In genomic region chr1:165062813-165063492, GRCm38 (mm10) we compare ENCODE assay signal across 14 mouse cellular contexts.
DNase-seq lines count a peak whose midpoint lies in the region; ATAC-seq lines count a peak whose summit lies in the region.
"Had no signal": no experiment of that assay in that cellular context is flagged by ENCODE, and none has a peak within 500 bp of the region (broad histone marks: within the 10 kb centered on the region; RNA-seq: fewer than 3 reads in every experiment).

No protein-coding gene starts in this region.

- H3K27ac ChIP-seq in liver, embryonic 11.5 days (ENCODE audit: low read depth, low read length), result no peak overlapping the region
- H3K27ac ChIP-seq: embryonic facial prominence, embryonic 15.5 days; forebrain, embryonic 13.5 days; heart, embryonic 10.5 days had no signal

- no peaks in the 10 kb centered on the region for H3K36me3 ChIP-seq in liver, embryonic 11.5 days (ENCODE audit: control insufficient read depth, insufficient read depth, low read length)
- H3K36me3 ChIP-seq: embryonic facial prominence, embryonic 15.5 days; heart, embryonic 10.5 days had no signal

- WGBS in liver, embryonic 11.5 days, result 78% methylated on average over 8 of the region's 8 CpGs

- H3K9ac ChIP-seq in liver, embryonic 11.5 days (ENCODE audit: low read depth, low read length), result no peak overlapping the region
- H3K9ac ChIP-seq: embryonic facial prominence, embryonic 15.5 days; forebrain, embryonic 13.5 days; lung, embryonic 14.5 days had no signal

- ATAC-seq in inflammation-experienced regulatory T-cells, adult 6 months, result peak; percentile 74
- no peak for ATAC-seq in liver, embryonic 11.5 days (replicated peaks; ENCODE audit: low FRiP score)
- ATAC-seq: forebrain, embryonic 13.5 days had no signal

- DNase-seq in CD4-positive helper T cell, adult 2 months (ENCODE audit: low read depth, low spot score), result peak; percentile 16
- peak; percentile 48 for DNase-seq in CD4-positive, CD25-positive, alpha-beta regulatory T cell, adult 2 months (ENCODE audit: low read depth, low spot score)
- peak; percentile 33 for DNase-seq in naive thymus-derived CD4-positive, alpha-beta T cell, adult 2 months (ENCODE audit: low read depth)
- DNase-seq in natural killer cell, adult 2 months (ENCODE audit: low spot score in 2 of 2), result no peak
- DNase-seq in adrenal gland, adult 8-10 months, result no peak
- no peak for DNase-seq in liver, embryonic 11.5 days (ENCODE audit: low spot score)
- DNase-seq: adrenal gland, postnatal 36 days; liver; lung, embryonic 14.5 days; thymus, adult 2 months had no signal

- no peaks in the 10 kb centered on the region for H3K4me1 ChIP-seq in liver, embryonic 11.5 days (replicated peaks; ENCODE audit: control insufficient read depth, insufficient read depth, low read length)
- H3K4me1 ChIP-seq: embryonic facial prominence, embryonic 15.5 days; forebrain, embryonic 13.5 days had no signal

- no peaks in the 10 kb centered on the region for H3K9me3 ChIP-seq in liver, embryonic 11.5 days (ENCODE audit: control insufficient read depth, low read length)
- H3K9me3 ChIP-seq: embryonic facial prominence, embryonic 15.5 days; forebrain, embryonic 13.5 days; heart, embryonic 10.5 days had no signal

- no peaks in the 10 kb centered on the region for H3K27me3 ChIP-seq in liver, embryonic 11.5 days (replicated peaks; ENCODE audit: control insufficient read depth, insufficient read depth, low read length)
- H3K27me3 ChIP-seq: embryonic facial prominence, embryonic 15.5 days; forebrain, embryonic 13.5 days had no signal

- no peak overlapping the region for H3K4me2 ChIP-seq in liver, embryonic 11.5 days
- H3K4me2 ChIP-seq: embryonic facial prominence, embryonic 15.5 days; forebrain, embryonic 13.5 days; lung, embryonic 14.5 days had no signal

- no peak overlapping the region for H3K4me3 ChIP-seq in liver, embryonic 11.5 days (ENCODE audit: low read depth, low read length)
- H3K4me3 ChIP-seq: embryonic facial prominence, embryonic 15.5 days; forebrain, embryonic 13.5 days; heart, embryonic 10.5 days had no signal

Comparison
In these comparisons a context has a peak if more than half of its experiments do, and no peak if none do; other contexts are left out.
1. DNase-seq: peak in CD4-positive helper T cell, adult 2 months (single experiment), CD4-positive, CD25-positive, alpha-beta regulatory T cell, adult 2 months (single experiment) and naive thymus-derived CD4-positive, alpha-beta T cell, adult 2 months (single experiment); none in natural killer cell, adult 2 months (0 of 2), adrenal gland, adult 8-10 months (single experiment) and liver, embryonic 11.5 days (single experiment).